Mouse (Mus musculus): Measurements from ENCODE around the gene Dlgap1.
A peak's percentile ranks its signal among the peaks of the same experiment; 100 is the strongest.
"Not testable (repeated sequence)": the region's sequence is repeated elsewhere in the genome, so short reads cannot be mapped to it uniquely, and the experiment has no call there.

Dlgap1 gene

GRCm38 (mm10) chr17:70806600-70806999 lies 837.7 kb downstream of the Dlgap1 start:
- no peak for DNase-seq (ENCODE audit: low spot score)

GRCm38 (mm10) chr17:70807885-70808284 lies 839.0 kb downstream of the Dlgap1 start:
- DNase-seq (ENCODE audit: low spot score), result no peak

- DNase-seq (ENCODE audit: low spot score), result no peak
Observed at GRCm38 (mm10) chr17:70808837-70809236, 840.0 kb downstream of the Dlgap1 start.

- no peak for DNase-seq (ENCODE audit: low spot score)
Observed at GRCm38 (mm10) chr17:70809776-70810175, 840.9 kb downstream of the Dlgap1 start.

- no peak for DNase-seq (ENCODE audit: low spot score)
Observed at GRCm38 (mm10) chr17:70810795-70811194, 841.9 kb downstream of the Dlgap1 start.

GRCm38 (mm10) chr17:70815001-70815400 lies 846.1 kb downstream of the Dlgap1 start:
- DNase-seq (ENCODE audit: low spot score), result no peak

GRCm38 (mm10) chr17:70817862-70818451 lies 849.1 kb downstream of the Dlgap1 start:
- DNase-seq (ENCODE audit: low spot score), result peak; percentile 65

- DNase-seq (ENCODE audit: low spot score), result no peak
Observed at GRCm38 (mm10) chr17:70823083-70823482, 854.2 kb downstream of the Dlgap1 start.

- no peak for DNase-seq (ENCODE audit: low spot score)
Observed at GRCm38 (mm10) chr17:70826227-70826626, 857.4 kb downstream of the Dlgap1 start.

- not testable (repeated sequence) for DNase-seq (ENCODE audit: low spot score)
Observed at GRCm38 (mm10) chr17:70827463-70828179, 858.7 kb downstream of the Dlgap1 start.

- DNase-seq (ENCODE audit: low spot score), result no peak
Observed at GRCm38 (mm10) chr17:70828180-70828528, 859.3 kb downstream of the Dlgap1 start.

- no peak for DNase-seq (ENCODE audit: low spot score)
Observed at GRCm38 (mm10) chr17:70828569-70828968, 859.7 kb downstream of the Dlgap1 start.

- DNase-seq (ENCODE audit: low spot score), result no peak
Observed at GRCm38 (mm10) chr17:70829217-70829616, 860.3 kb downstream of the Dlgap1 start.

GRCm38 (mm10) chr17:70829943-70830715 lies 861.3 kb downstream of the Dlgap1 start:
- peak; percentile 41 for DNase-seq (ENCODE audit: low spot score)

GRCm38 (mm10) chr17:70831591-70831990 lies 862.7 kb downstream of the Dlgap1 start:
- no peak for DNase-seq (ENCODE audit: low spot score)

GRCm38 (mm10) chr17:70832544-70832943 lies 863.7 kb downstream of the Dlgap1 start:
- no peak for DNase-seq (ENCODE audit: low spot score)

GRCm38 (mm10) chr17:70834430-70834965 lies 865.6 kb downstream of the Dlgap1 start:
- peak; percentile 50 for DNase-seq (ENCODE audit: low spot score)

GRCm38 (mm10) chr17:70835071-70835790 lies 866.4 kb downstream of the Dlgap1 start:
- DNase-seq (ENCODE audit: low spot score), result peak; percentile 58

- no peak for DNase-seq (ENCODE audit: low spot score)
Observed at GRCm38 (mm10) chr17:70836820-70837219, 867.9 kb downstream of the Dlgap1 start.

- DNase-seq (ENCODE audit: low spot score), result not testable (repeated sequence)
Observed at GRCm38 (mm10) chr17:70837474-70837873, 868.6 kb downstream of the Dlgap1 start.

GRCm38 (mm10) chr17:70838031-70838430 lies 869.2 kb downstream of the Dlgap1 start:
- DNase-seq (ENCODE audit: low spot score), result no peak

- peak; percentile 27 for DNase-seq (ENCODE audit: low spot score)
Observed at GRCm38 (mm10) chr17:70838533-70838932, 869.7 kb downstream of the Dlgap1 start.
